Mouse (Mus musculus) heart, embryonic 13.5 days (tissue): ENCODE results near the gene Fer. TPM values are rescaled to one million over a fixed set of nuclear protein-coding genes. Genes with fewer than 3 reads are reported as not detected.

Source experiments
- ATAC-seq: fragments of 200-750 bp; cut with Nextera tagmentation; 2 replicates; pipeline ENCODE4 v1.8.0; 2017; ENCODE audit warnings: moderate TSS enrichment; ENCODE audit not compliant: insufficient number of reproducible peaks, low FRiP score, low TSS enrichment; ENCODE audit errors: extremely low read depth
- H3K27ac ChIP-seq: fragments of 300-500 bp; sonication (generic); replicated peaks from 2 replicates; pipeline ENCODE4 v1.5.1; 2015; ENCODE audit warnings: moderate library complexity, mild to moderate bottlenecking, inconsistent platforms
- H3K27me3 ChIP-seq: fragments of 300-500 bp; sonication (generic); replicated peaks from 2 replicates; pipeline ENCODE4 v1.6.1; 2015; ENCODE audit warnings: mild to moderate bottlenecking, inconsistent platforms
- H3K36me3 ChIP-seq: fragments of 300-500 bp; sonication (generic); 2 replicates; pipeline ENCODE4 v1.6.1; 2015; ENCODE audit warnings: mild to moderate bottlenecking, inconsistent platforms
- H3K4me1 ChIP-seq: fragments of 300-500 bp; sonication (generic); 2 replicates; pipeline ENCODE4 v1.6.1; 2015; ENCODE audit warnings: inconsistent platforms
- H3K4me2 ChIP-seq: fragments of 300-500 bp; sonication (generic); 2 replicates; pipeline ENCODE4 v1.6.1; 2015; ENCODE audit warnings: inconsistent platforms, mild to moderate bottlenecking, moderate library complexity
- H3K4me3 ChIP-seq: fragments of 300-500 bp; sonication (generic); 2 replicates; pipeline ENCODE4 v1.5.1; 2015; ENCODE audit warnings: moderate library complexity, mild to moderate bottlenecking, inconsistent platforms
- H3K9ac ChIP-seq: fragments of 300-500 bp; sonication (generic); 2 replicates; pipeline ENCODE4 v1.6.1; 2015; ENCODE audit warnings: inconsistent platforms, mild to moderate bottlenecking, moderate library complexity
- H3K9me3 ChIP-seq: fragments of 300-500 bp; sonication (generic); 2 replicates; pipeline ENCODE4 v1.6.1; 2016; ENCODE audit warnings: inconsistent platforms
- WGBS: fragments of 180-500 bp; shearing (Covaris S2); methylation state at CpG from one replicate; pipeline ENCODE4 v1.1.7; 2015; ENCODE audit warnings: mixed read lengths; 5-methylcytosine and 5-hydroxymethylcytosine counted together
- polyA plus RNA-seq: library from polyadenylated mRNA; unstranded; fragments of >200 nt; fragmentation: Nextera tagmentation; extraction: Ambion mirVana; gene quantifications from 2 replicates; pipeline ENCODE4 v1.2.1, GENCODE M21; 2015

Fer gene
- polyA plus RNA-seq, 1 experiment from 2014 or later = 20.0 TPM

DNA sequence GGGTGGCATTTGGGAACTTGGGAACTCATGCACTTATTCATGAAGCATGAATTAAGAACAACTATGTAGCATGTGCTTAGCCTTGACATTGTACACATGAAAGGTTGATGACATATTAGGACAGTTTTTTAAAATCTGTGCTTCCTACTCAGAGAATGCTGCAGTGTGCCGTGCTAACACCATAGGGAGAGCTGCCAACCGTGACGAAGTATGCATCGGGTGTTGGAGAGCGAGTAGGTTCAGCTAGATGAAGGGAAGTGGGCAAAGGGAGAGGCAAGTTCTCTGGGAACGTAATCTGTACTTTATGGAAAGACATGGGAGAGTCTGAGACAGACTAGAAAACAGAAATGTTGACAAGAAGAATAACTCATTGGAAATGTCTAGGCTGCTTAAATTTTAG is 253.9 kb downstream of the Fer start:
- no peak overlapping the region for H3K27ac ChIP-seq
- H3K36me3 ChIP-seq = no peaks in the 10 kb centered on the region
- no peaks in the 10 kb centered on the region for H3K9me3 ChIP-seq
- peaks cover 7% of the 10 kb centered on the region; the same call in 1 of the 2 replicates for H3K4me1 ChIP-seq
- WGBS = 79% methylated on average over 6 of the region's 6 CpGs
- no peak for ATAC-seq
- no peak overlapping the region for H3K4me2 ChIP-seq
- H3K27me3 ChIP-seq = no peaks in the 10 kb centered on the region
- H3K9ac ChIP-seq = no peak overlapping the region
- H3K4me3 ChIP-seq = no peak overlapping the region

DNA sequence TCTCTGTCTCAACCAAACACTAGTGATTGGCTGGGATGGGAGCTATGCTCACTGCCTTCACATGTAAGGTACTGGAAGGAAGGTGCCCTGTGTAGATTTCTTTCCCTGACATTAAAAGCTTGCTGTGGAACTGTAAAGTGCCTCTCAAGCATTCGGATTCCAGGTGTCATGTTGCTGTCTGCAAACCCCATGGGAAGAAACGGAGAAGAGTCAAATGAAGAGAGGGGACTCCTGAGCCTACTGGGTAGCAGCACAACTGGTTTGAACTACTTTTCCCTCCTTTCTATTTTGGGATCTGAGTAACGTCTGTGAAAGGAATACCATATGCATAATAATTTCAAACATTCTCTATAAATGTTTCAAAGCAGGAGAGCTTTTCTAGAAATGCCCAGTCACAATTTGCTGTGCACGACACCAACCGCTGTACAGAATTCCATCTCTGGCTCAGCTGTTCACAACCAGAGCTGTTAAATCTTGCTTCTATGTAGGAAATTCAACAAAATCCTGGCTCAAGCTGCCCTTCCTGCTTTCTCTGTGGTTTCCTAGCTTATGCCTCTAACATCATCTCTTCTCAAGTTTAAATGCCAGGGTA is 256.9 kb downstream of the Fer start:
- no peak for ATAC-seq
- H3K4me1 ChIP-seq = peaks cover 10% of the 10 kb centered on the region
- no peaks in the 10 kb centered on the region for H3K9me3 ChIP-seq
- 60% methylated on average over 5 of the region's 5 CpGs for whole genome bisulfite sequencing
- H3K9ac ChIP-seq = no peak overlapping the region
- H3K4me2 ChIP-seq = no peak overlapping the region
- no peak overlapping the region for H3K27ac ChIP-seq
- H3K4me3 ChIP-seq = no peak overlapping the region
- no peaks in the 10 kb centered on the region for H3K27me3 ChIP-seq
- no peaks in the 10 kb centered on the region for H3K36me3 ChIP-seq

DNA sequence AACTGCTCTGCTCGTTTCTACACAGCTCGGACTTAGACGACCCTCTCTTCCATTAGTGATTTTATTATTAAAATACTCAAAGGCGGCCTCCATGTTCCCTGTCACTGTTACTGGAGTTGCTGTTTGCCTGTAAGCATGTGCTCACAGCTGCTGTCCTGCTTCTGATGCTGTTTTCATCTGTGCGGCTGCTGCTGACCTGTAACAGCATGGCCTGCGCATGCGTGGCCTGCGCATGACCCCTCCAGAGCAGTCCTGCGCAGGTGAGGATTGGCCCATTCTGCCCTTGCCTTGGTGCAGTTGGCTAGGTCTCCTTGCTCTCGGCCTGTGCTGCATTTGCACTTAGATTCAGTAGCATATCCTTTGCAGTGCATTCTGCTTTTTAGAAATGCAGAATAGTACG is 259.7 kb downstream of the Fer start:
- Histone ChIP-seq H3K27ac (no peak overlapping the region), H3K9me3 (no peaks in the 10 kb centered on the region), H3K4me3 (no peak overlapping the region), H3K9ac (no peak overlapping the region), H3K4me1 (peaks cover 10% of the 10 kb centered on the region), H3K27me3 (no peaks in the 10 kb centered on the region), H3K4me2 (no peak overlapping the region), H3K36me3 (no peaks in the 10 kb centered on the region)
- ATAC-seq = no peak
- WGBS = 86% methylated on average over 11 of the region's 11 CpGs

DNA sequence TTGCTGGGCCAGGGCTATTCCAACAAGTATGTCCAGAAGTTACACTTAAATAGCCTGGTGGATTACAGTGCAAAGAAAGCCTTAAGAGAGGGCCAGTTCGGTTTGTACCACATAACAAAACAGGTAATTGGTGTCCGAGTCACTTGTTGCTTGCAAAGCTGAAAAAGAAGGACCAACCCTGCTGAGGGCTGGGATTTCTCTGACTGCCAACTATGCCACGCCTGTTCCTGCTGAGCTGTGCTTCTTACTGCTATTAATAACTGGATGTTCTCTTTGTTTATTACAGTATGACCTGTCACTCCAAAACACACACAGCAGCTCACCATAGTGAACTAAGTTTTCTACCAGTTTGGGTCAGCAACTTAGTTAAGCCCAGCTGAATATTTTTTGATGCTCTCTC is 260.9 kb downstream of the Fer start:
- WGBS = 46% methylated on average over 3 of the region's 3 CpGs
- Histone ChIP-seq H3K4me3 (no peak overlapping the region), H3K9me3 (no peaks in the 10 kb centered on the region), H3K36me3 (no peaks in the 10 kb centered on the region), H3K9ac (no peak overlapping the region), H3K4me1 (peaks cover 10% of the 10 kb centered on the region), H3K27me3 (no peaks in the 10 kb centered on the region), H3K27ac (peak overlapping the region; percentile 75), H3K4me2 (no peak overlapping the region)
- ATAC-seq = no peak

DNA sequence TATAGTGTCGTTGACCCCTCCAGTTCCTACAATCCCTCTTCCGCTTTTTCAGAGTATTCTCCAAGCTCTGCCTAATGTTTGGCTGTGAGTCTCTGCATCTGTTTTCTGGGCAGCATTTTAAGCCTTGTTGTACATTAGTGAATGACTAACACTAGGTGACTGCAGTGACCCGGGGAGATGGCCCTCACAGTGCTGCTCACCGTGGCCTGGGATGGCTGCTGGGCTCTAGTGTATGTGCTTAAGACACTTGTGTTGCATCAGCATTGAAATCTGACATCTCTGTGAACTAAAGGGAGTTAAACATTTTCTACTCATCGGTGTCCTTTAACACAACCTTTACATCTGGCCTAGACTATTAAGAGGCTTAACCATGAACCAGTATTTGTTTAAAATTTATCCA is 264.0 kb downstream of the Fer start:
- Histone ChIP-seq H3K9ac (no peak overlapping the region), H3K4me3 (no peak overlapping the region), H3K27me3 (no peaks in the 10 kb centered on the region), H3K9me3 (no peaks in the 10 kb centered on the region), H3K36me3 (no peaks in the 10 kb centered on the region), H3K27ac (no peak overlapping the region), H3K4me1 (peaks cover 15% of the 10 kb centered on the region), H3K4me2 (no peak overlapping the region)
- WGBS = 76% methylated on average over 5 of the region's 5 CpGs
- ATAC-seq = no peak

DNA sequence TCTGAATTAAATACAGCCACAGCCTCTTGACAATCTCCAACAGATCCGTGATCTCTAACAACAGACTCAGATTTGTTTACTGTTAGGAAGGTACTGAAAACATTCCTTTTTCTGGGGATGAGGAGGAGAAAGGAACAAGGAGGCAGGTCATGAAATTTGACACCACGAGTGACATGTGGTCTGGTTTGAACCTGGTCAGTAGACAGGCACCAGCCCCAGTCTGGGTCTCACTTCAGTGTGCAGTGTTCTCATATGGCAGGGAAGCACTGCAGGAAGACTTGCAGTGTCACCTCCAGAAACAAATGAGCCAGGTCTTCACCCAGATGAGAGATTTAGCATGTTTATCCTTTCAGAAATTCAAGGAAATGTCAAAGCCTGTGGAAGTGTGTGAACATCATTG is 266.9 kb downstream of the Fer start:
- no peak for ATAC-seq
- H3K4me1 ChIP-seq = peaks cover 8% of the 10 kb centered on the region

DNA sequence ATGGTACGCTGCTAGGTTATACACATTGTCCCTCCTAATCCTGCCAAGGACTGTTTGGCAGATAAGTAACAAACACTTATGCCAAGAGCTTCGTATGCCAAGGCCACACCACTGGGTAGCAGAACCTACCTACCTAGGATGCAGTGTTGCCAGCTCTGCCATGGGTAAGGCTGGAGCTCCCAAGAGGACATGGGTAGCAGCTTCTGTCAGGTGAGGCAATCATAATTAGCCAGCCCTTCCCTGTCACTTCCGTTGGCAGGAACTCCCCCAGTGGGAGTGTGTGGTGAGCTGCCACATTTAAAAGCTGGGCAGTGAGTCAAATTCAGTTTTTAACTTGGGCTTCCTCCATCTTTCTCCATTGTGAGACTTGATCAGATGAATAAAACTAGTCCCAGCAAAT is 267.5 kb downstream of the Fer start:
- H3K9ac ChIP-seq = no peak overlapping the region
- no peak for ATAC-seq
- H3K27ac ChIP-seq = no peak overlapping the region
- H3K4me3 ChIP-seq = no peak overlapping the region
- peaks cover 10% of the 10 kb centered on the region for H3K4me1 ChIP-seq
- H3K9me3 ChIP-seq = no peaks in the 10 kb centered on the region
- no peaks in the 10 kb centered on the region for H3K36me3 ChIP-seq
- H3K27me3 ChIP-seq = no peaks in the 10 kb centered on the region
- WGBS = 69% methylated on average over 3 of the region's 3 CpGs
- no peak overlapping the region for H3K4me2 ChIP-seq

More for the DNA sequence above, 266.9 kb downstream of the Fer start:
- Histone ChIP-seq H3K27ac (no peak overlapping the region), H3K4me2 (no peak overlapping the region), H3K4me3 (no peak overlapping the region), H3K36me3 (no peaks in the 10 kb centered on the region), H3K27me3 (no peaks in the 10 kb centered on the region), H3K9ac (no peak overlapping the region), H3K9me3 (no peaks in the 10 kb centered on the region)
- WGBS = 62% methylated on average over 2 of the region's 2 CpGs

DNA sequence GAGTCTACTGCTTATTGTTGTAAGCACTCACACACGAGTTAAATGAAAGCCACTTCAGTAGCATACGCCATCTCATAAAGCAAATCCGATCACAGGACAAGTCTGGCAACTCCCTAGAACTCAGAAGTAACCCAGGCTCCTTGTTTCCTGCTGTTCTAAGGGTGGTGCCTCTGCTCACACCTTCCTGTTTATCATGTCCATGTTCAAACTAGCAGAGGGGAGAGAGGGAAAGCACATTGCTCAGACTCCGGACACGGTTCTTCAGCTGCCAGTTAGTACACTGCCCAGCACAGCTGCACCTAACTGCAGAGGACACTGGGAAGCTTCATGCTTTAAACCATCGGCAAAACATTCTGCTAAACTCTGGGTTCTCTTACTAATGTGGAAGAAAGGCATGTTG is 269.3 kb downstream of the Fer start:
- Histone ChIP-seq H3K4me2 (no peak overlapping the region), H3K36me3 (no peaks in the 10 kb centered on the region), H3K27me3 (no peaks in the 10 kb centered on the region), H3K9ac (no peak overlapping the region), H3K4me3 (no peak overlapping the region), H3K27ac (no peak overlapping the region; the same call in 1 of the 2 replicates), H3K9me3 (no peaks in the 10 kb centered on the region), H3K4me1 (peaks cover 10% of the 10 kb centered on the region)
- WGBS = 61% methylated on average over 6 of the region's 6 CpGs
- ATAC-seq = no peak

DNA sequence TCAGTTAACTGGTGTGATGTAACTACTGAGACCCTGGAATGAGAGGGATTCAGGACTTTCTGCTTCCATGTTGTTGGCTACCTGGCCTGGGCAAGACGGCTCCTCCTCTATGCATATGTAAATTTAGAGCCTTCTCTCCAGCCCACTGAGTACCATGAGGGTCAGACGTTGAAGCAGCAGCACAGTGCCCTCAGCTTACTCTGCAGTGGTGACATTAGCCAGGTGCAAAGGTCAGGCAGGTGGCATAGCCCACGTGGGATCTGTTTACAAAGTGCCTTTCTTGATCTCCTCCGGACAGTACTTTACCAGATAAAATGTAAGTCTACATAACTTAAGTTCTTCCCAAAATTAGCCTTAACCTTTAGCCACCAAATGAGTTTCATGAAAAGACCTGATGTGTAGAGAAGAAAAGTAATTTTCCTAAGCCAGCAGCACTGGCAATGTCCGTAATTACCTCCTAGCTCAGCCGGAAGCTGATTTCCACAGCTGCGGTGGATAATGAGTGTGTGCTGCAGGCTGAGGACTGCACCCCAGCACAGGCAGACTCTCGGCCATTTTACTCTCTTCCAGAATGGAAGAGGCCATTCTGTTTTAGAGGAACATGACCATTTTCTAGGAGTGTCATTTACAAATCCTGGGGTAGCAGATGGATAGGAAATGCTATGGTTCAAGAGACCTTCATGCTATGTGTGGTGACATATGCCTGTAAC is 273.2 kb downstream of the Fer start:
- no peak overlapping the region for H3K9ac ChIP-seq
- H3K36me3 ChIP-seq = peaks cover 16% of the 10 kb centered on the region
- H3K9me3 ChIP-seq = no peaks in the 10 kb centered on the region
- 67% methylated on average over 8 of the region's 8 CpGs for WGBS
- H3K4me3 ChIP-seq = no peak overlapping the region
- H3K27me3 ChIP-seq = no peaks in the 10 kb centered on the region
- H3K4me1 ChIP-seq = peaks cover 31% of the 10 kb centered on the region
- no peak overlapping the region for H3K4me2 ChIP-seq
- H3K27ac ChIP-seq = no peak overlapping the region
- ATAC-seq = no peak

DNA sequence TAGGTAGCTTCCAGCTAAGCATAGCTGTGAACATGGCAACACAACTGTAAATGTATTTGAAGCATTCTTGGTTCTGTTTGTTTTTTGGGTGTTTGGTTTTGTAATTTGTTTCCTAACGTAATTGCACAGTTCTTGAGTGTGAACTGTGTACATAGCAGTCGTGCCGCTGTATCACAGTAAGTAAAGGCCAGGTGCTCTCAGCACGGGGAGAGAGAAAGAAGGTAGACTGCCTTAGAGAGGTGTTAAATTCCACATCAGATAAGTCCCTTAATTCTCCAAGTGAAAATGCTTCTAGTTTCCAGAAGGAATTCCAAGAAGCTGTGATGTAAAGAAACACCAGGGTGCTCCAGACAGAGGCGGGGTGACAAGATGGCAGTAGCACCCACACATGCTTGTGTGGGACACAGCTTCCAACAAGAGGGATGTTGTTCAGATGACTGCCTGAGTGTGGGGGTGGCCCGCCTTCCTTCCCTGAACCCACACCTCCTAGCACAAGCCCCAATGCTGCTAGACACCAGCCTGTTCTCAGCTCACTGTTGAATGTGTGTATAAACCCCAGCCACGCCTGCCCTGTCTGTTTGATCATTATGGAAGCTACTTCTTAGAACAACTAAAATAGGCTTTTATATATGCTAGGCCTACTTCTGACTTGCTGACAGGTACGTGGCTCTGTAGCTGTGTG is 275.3 kb downstream of the Fer start:
- Histone ChIP-seq H3K4me3 (no peak overlapping the region), H3K4me2 (no peak overlapping the region), H3K27me3 (no peaks in the 10 kb centered on the region), H3K36me3 (peaks cover 16% of the 10 kb centered on the region), H3K27ac (no peak overlapping the region), H3K9me3 (no peaks in the 10 kb centered on the region), H3K4me1 (peaks cover 40% of the 10 kb centered on the region), H3K9ac (no peak overlapping the region)
- ATAC-seq = no peak
- 79% methylated on average over 8 of the region's 8 CpGs for WGBS

DNA sequence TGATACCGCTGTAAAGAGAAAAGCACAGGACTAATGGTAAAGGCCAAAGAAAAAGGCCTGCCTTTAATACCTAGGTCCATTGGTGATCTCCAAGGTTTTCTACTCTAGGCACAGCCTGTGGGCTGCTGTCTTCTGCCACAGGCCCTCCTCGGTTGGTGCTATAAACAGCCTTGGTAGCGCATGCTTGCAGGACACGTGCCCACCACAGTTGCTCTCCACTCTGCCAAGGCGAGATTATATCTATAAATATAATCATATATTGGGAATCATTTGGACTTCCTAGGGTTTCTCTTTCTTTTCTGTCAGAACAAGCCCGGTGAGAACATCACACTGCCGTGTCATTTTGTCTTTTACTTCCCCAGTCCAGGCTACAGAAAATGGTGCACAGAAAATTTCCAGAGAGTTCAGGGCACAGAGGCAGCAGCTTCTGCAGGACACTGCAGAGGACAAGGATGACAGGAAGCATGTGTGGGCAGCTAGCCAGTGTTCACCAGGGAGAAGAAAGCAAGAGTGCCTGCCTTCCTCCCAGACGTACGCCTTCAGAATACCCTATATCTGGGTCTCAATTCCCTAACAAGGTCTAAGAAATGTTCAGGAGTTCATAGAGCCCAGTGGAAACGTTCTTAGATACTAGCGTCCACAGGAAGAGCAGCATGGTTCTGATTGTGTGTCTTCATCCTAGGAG is 276.5 kb downstream of the Fer start:
- 82% methylated on average over 11 of the region's 11 CpGs for WGBS
- Histone ChIP-seq H3K4me3 (no peak overlapping the region), H3K27me3 (no peaks in the 10 kb centered on the region), H3K4me2 (no peak overlapping the region), H3K9ac (no peak overlapping the region), H3K27ac (no peak overlapping the region), H3K36me3 (peaks cover 19% of the 10 kb centered on the region), H3K9me3 (no peaks in the 10 kb centered on the region), H3K4me1 (peaks cover 40% of the 10 kb centered on the region)
- ATAC-seq = no peak
